Mouse (Mus musculus): ENCODE results near the gene Zc3h6.
"Not testable (repeated sequence)": the region's sequence is repeated elsewhere in the genome, so short reads cannot be mapped to it uniquely, and the experiment has no call there.

Zc3h6 gene

GRCm38 (mm10) chr2:128966641-128967580 lies at the start of gene Zc3h6:
Gene Zc3h6 (plus strand): TSS chr2:128967402.
- DNase-seq (ENCODE audit: low read depth, low spot score): peak; percentile 97

- no peak for DNase-seq (ENCODE audit: low read depth, low spot score)
Observed at GRCm38 (mm10) chr2:128924799-128925198, 42.4 kb upstream of the Zc3h6 start.

GRCm38 (mm10) chr2:128928446-128928845 lies 38.8 kb upstream of the Zc3h6 start:
- DNase-seq (ENCODE audit: low read depth, low spot score): no peak

- DNase-seq (ENCODE audit: low read depth, low spot score): no peak
Observed at GRCm38 (mm10) chr2:128930704-128931103, 36.5 kb upstream of the Zc3h6 start.

GRCm38 (mm10) chr2:128936256-128936655 lies 30.9 kb upstream of the Zc3h6 start:
- DNase-seq (ENCODE audit: low read depth, low spot score): no peak

GRCm38 (mm10) chr2:128943538-128944528 lies 23.4 kb upstream of the Zc3h6 start, which contains the start of gene Zc3h8:
Gene Zc3h8 (minus strand): TSS chr2:128944077.
- peak; percentile 96 for DNase-seq (ENCODE audit: low read depth, low spot score)

GRCm38 (mm10) chr2:128947962-128948588 lies 19.1 kb upstream of the Zc3h6 start:
- DNase-seq (ENCODE audit: low read depth, low spot score): peak; percentile 50

GRCm38 (mm10) chr2:128954186-128954585 lies 13.0 kb upstream of the Zc3h6 start:
- DNase-seq (ENCODE audit: low read depth, low spot score): no peak

GRCm38 (mm10) chr2:128965505-128966105 lies 1.6 kb upstream of the Zc3h6 start:
- peak; percentile 7 for DNase-seq (ENCODE audit: low read depth, low spot score)

- no peak for DNase-seq (ENCODE audit: low read depth, low spot score)
Observed at GRCm38 (mm10) chr2:128966236-128966635, 966 bp upstream of the Zc3h6 start.

- DNase-seq (ENCODE audit: low read depth, low spot score): peak; percentile 57
Observed at GRCm38 (mm10) chr2:128967661-128968441, 649 bp downstream of the Zc3h6 start, which contains the start of gene Gm10762. Gene Gm10762 (minus strand): TSS chr2:128967725.

GRCm38 (mm10) chr2:128968475-128969083 lies 1.4 kb downstream of the Zc3h6 start:
- DNase-seq (ENCODE audit: low read depth, low spot score): no peak

- no peak for DNase-seq (ENCODE audit: low read depth, low spot score)
Observed at GRCm38 (mm10) chr2:128972301-128972700, 5.1 kb downstream of the Zc3h6 start.

GRCm38 (mm10) chr2:128975572-128975971 lies 8.4 kb downstream of the Zc3h6 start:
- no peak for DNase-seq (ENCODE audit: low read depth, low spot score)

GRCm38 (mm10) chr2:128984746-128985145 lies 17.5 kb downstream of the Zc3h6 start:
- no peak for DNase-seq (ENCODE audit: low read depth, low spot score)

- DNase-seq (ENCODE audit: low read depth, low spot score): no peak
Observed at GRCm38 (mm10) chr2:129004872-129005271, 37.7 kb downstream of the Zc3h6 start.

- DNase-seq (ENCODE audit: low read depth, low spot score): no peak
Observed at GRCm38 (mm10) chr2:129006194-129006749, 39.1 kb downstream of the Zc3h6 start.

GRCm38 (mm10) chr2:129008867-129009266 lies 41.7 kb downstream of the Zc3h6 start:
- not testable (repeated sequence) for DNase-seq (ENCODE audit: low read depth, low spot score)

GRCm38 (mm10) chr2:129020106-129020505 lies 52.9 kb downstream of the Zc3h6 start:
- no peak for DNase-seq (ENCODE audit: low read depth, low spot score)
